Mouse (Mus musculus): ENCODE data around the gene Hoxd13.

Hoxd13 gene

GRCm38 (mm10) chr2:74704393-74704998, 36.4 kb downstream of the Hoxd13 start, which contains the start of gene Hoxd8:
TSS of gene Hoxd8 (plus strand) at chr2:74704615.
- in situ Hi-C loops (cut with MboI, MseI), result no loop called here

- in situ Hi-C loops (cut with MboI, MseI), result no loop called here
Measured at GRCm38 (mm10) chr2:74704999-74705466, 36.9 kb downstream of the Hoxd13 start.

- in situ Hi-C loops (cut with MboI, MseI), result no loop called here
Measured at GRCm38 (mm10) chr2:74705467-74706089, 37.5 kb downstream of the Hoxd13 start.

- in situ Hi-C loops (cut with MboI, MseI), result no loop called here
Measured at GRCm38 (mm10) chr2:74706393-74706960, 38.4 kb downstream of the Hoxd13 start.

- in situ Hi-C loops (cut with MboI, MseI), result no loop called here
Measured at GRCm38 (mm10) chr2:74707599-74707998, 39.5 kb downstream of the Hoxd13 start.

- in situ Hi-C loops (cut with MboI, MseI), result no loop called here
Measured at GRCm38 (mm10) chr2:74708676-74709075, 40.6 kb downstream of the Hoxd13 start.

GRCm38 (mm10) chr2:74709465-74710419, 41.6 kb downstream of the Hoxd13 start:
- in situ Hi-C loops (cut with MboI, MseI), result no loop called here

- in situ Hi-C loops (cut with MboI, MseI), result no loop called here
Measured at GRCm38 (mm10) chr2:74710929-74711543, 42.9 kb downstream of the Hoxd13 start.

- in situ Hi-C loops (cut with MboI, MseI), result no loop called here
Measured at GRCm38 (mm10) chr2:74711721-74712621, 43.9 kb downstream of the Hoxd13 start, which contains the start of the genes Hoxd3 and Hoxd4. TSS of gene Hoxd3 (plus strand) at chr2:74711927. TSS of gene Hoxd4 (plus strand) at chr2:74711929.

- in situ Hi-C loops (cut with MboI, MseI), result no loop called here
Measured at GRCm38 (mm10) chr2:74713239-74714150, 45.4 kb downstream of the Hoxd13 start.

- in situ Hi-C loops (cut with MboI, MseI), result no loop called here
Measured at GRCm38 (mm10) chr2:74714156-74714789, 46.2 kb downstream of the Hoxd13 start.

GRCm38 (mm10) chr2:74714881-74715280, 46.8 kb downstream of the Hoxd13 start:
- in situ Hi-C loops (cut with MboI, MseI), result no loop called here

- in situ Hi-C loops (cut with MboI, MseI), result no loop called here
Measured at GRCm38 (mm10) chr2:74715504-74716241, 47.6 kb downstream of the Hoxd13 start.

- in situ Hi-C loops (cut with MboI, MseI), result loop anchor here (5.0 kb wide), 1 partner anchor 242 kb away; no protein-coding TSS in a partner anchor
Measured at GRCm38 (mm10) chr2:74720384-74720783, 52.3 kb downstream of the Hoxd13 start.

GRCm38 (mm10) chr2:74720955-74721491, 52.9 kb downstream of the Hoxd13 start:
- in situ Hi-C loops (cut with MboI, MseI), result loop anchor here (5.0 kb wide), 1 partner anchor 241 kb away; no protein-coding TSS in a partner anchor

All from T-helper 2 cell (primary cell).